Mouse (Mus musculus) heart, postnatal 0 days (tissue): ENCODE data around the gene Nsmf. TPM values are rescaled to one million over a fixed set of nuclear protein-coding genes. Genes with fewer than 3 reads are reported as not detected.

Source experiments
- ATAC-seq: fragments of 200-750 bp; cut with Nextera tagmentation; 2 replicates; pipeline ENCODE4 v1.8.0; 2017; ENCODE audit warnings: low read depth, moderate number of reproducible peaks, moderate library complexity; ENCODE audit not compliant: insufficient read depth
- DNase-seq: peaks from one replicate; pipeline ENCODE4 v3.0.0-alpha.2; 2016; ENCODE audit warnings: low spot score
- H3K27ac ChIP-seq: fragments of 300-500 bp; sonication (generic); 2 replicates; pipeline ENCODE4 v1.5.1; 2014; ENCODE audit warnings: low read depth, mild to moderate bottlenecking
- H3K27me3 ChIP-seq: fragments of 300-500 bp; sonication (generic); 2 replicates; pipeline ENCODE4 v1.6.1; 2014; ENCODE audit warnings: low read length, mixed read lengths; ENCODE audit not compliant: control insufficient read depth, insufficient read depth
- H3K36me3 ChIP-seq: fragments of 300-500 bp; sonication (generic); replicated peaks from 2 replicates; pipeline ENCODE4 v1.6.1; 2014; ENCODE audit warnings: low read length, mixed read lengths; ENCODE audit not compliant: control insufficient read depth, insufficient read depth
- H3K4me1 ChIP-seq: fragments of 300-500 bp; sonication (generic); 2 replicates; pipeline ENCODE4 v1.6.1; 2014; ENCODE audit warnings: antibody characterized with exemption; ENCODE audit not compliant: control insufficient read depth, insufficient read depth
- H3K4me2 ChIP-seq: fragments of 300-500 bp; sonication (generic); 2 replicates; pipeline ENCODE4 v1.6.1; 2014; ENCODE audit warnings: low read depth, mild to moderate bottlenecking, low read length, moderate library complexity
- H3K4me3 ChIP-seq: fragments of 300-500 bp; sonication (generic); 2 replicates; pipeline ENCODE4 v1.5.1; 2014; ENCODE audit warnings: low read depth, low read length
- H3K9ac ChIP-seq: fragments of 300-500 bp; sonication (generic); replicated peaks from 2 replicates; pipeline ENCODE4 v1.6.1; 2014; ENCODE audit warnings: low read depth, low read length, mixed read lengths
- H3K9me3 ChIP-seq: fragments of 300-500 bp; sonication (generic); replicated peaks from 2 replicates; pipeline ENCODE4 v1.6.1; 2016; ENCODE audit warnings: low read length; ENCODE audit not compliant: control insufficient read depth
- CTCF ChIP-seq: IDR thresholded peaks from 2 replicates; pipeline ENCODE4 v1.5.1; 2016; ENCODE audit warnings: antibody characterized with exemption, control low read depth, low read depth
- EP300 ChIP-seq: IDR thresholded peaks from 2 replicates; pipeline ENCODE4 v1.6.1; 2016; ENCODE audit warnings: antibody characterized with exemption, low read depth
- WGBS: fragments of 180-500 bp; shearing (Covaris S2); extraction: QIAGEN DNeasy Blood & Tissue Kit; methylation state at CpG from one replicate; pipeline ENCODE4 v1.1.7; 2014; 5-methylcytosine and 5-hydroxymethylcytosine counted together
- polyA plus RNA-seq: library from polyadenylated mRNA; unstranded; fragments of >200 nt; fragmentation: Nextera tagmentation; extraction: Ambion mirVana; gene quantifications from 2 replicates; pipeline ENCODE4 v1.2.1, GENCODE M21; 2015
- total RNA-seq: library from RNA; depleted of rRNA; stranded (reverse); fragments of >200 nt; gene quantifications from 2 replicates; pipeline ENCODE4 v1.2.3, GENCODE M21; 2014; ENCODE audit warnings: low replicate concordance

Nsmf gene
- total and polyA plus RNA-seq, 2 experiments from 2014 or later = 33.5 to 86.7 TPM

DNA sequence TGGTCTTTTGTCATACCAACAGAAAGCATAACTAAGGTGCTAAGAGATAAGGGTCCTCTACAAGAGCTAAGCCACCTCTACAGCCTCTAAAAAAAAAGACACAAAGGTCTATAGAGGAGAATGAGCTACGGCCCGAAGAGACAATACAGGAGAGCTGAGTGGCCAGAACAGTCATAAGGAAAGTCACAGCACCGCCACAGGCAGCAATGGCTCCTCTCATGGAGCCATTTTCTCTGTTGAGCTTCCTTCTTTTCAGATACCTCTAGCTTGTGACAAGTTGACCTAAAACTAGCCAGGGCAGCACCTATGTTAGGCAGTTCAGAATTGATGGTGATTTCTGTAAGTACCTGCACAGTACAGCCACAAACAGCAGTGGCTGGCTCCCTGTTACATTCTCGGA, 12.4 kb downstream of the Nsmf start:
- H3K4me3 ChIP-seq = no peak overlapping the region
- no peaks in the 10 kb centered on the region for H3K9me3 ChIP-seq
- no peak overlapping the region for H3K4me2 ChIP-seq
- DNase-seq = no peak
- no peaks in the 10 kb centered on the region for H3K4me1 ChIP-seq
- no peaks in the 10 kb centered on the region for H3K27me3 ChIP-seq
- TF ChIP-seq EP300 (no peak), CTCF (no peak)
- H3K27ac ChIP-seq = no peak overlapping the region
- no peak overlapping the region for H3K9ac ChIP-seq
- no peak for ATAC-seq
- 0 out of 2 replicates have a peak, but pooled peaks cover 7% of the 10 kb centered on the region for H3K36me3 ChIP-seq
- 71% methylated on average over 4 of the region's 4 CpGs for WGBS

DNA sequence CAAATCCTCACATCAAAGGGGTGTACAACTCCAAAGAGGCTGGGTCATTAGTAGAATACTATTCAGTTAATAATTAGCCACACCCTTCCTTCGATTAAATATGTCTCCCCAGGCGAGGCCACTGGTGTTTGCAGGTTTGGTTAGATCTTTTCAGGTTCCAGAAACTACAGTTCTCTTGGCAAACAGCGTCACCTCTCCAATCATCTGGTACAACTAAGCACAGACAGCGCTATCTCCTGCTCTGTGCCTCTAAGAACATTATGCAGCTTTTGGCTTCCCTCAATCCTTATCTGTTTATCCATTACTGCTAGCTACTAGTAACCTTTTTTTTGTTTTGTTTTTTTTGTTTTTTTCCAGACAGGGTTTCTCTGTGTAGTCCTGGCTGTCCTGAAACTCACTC, 15.4 kb downstream of the Nsmf start:
- no peak for ATAC-seq
- TF ChIP-seq EP300 = no peak
- TF ChIP-seq CTCF = no peak
- no peaks in the 10 kb centered on the region for H3K9me3 ChIP-seq
- H3K27ac ChIP-seq = no peak overlapping the region
- no peak overlapping the region for H3K9ac ChIP-seq
- DNase-seq = no peak
- WGBS = 67% methylated on average over 4 of the region's 4 CpGs
- no peak overlapping the region for H3K4me3 ChIP-seq
- H3K4me1 ChIP-seq = no peaks in the 10 kb centered on the region
- no peak overlapping the region for H3K4me2 ChIP-seq
- H3K36me3 ChIP-seq = no peaks in the 10 kb centered on the region
- H3K27me3 ChIP-seq = no peaks in the 10 kb centered on the region

GRCm38 (mm10) chr2:25072398-25072797, 18.2 kb downstream of the Nsmf start:
- no peaks in the 10 kb centered on the region for H3K9me3 ChIP-seq
- ATAC-seq = no peak
- no peak overlapping the region for H3K4me2 ChIP-seq
- H3K4me3 ChIP-seq = no peak overlapping the region
- 90% methylated on average over 4 of the region's 4 CpGs for WGBS
- no peak for DNase-seq
- H3K27ac ChIP-seq = no peak overlapping the region
- no peaks in the 10 kb centered on the region for H3K27me3 ChIP-seq
- H3K4me1 ChIP-seq = no peaks in the 10 kb centered on the region
- no peak overlapping the region for H3K9ac ChIP-seq
- TF ChIP-seq CTCF (no peak), EP300 (no peak)
- no peaks in the 10 kb centered on the region for H3K36me3 ChIP-seq

- 62% methylated on average over 4 of the region's 4 CpGs for WGBS
- no peaks in the 10 kb centered on the region for H3K9me3 ChIP-seq
- no peak overlapping the region for H3K4me2 ChIP-seq
- no peak overlapping the region for H3K9ac ChIP-seq
- H3K36me3 ChIP-seq = no peaks in the 10 kb centered on the region
- no peaks in the 10 kb centered on the region for H3K4me1 ChIP-seq
- no peak for ATAC-seq
- H3K27ac ChIP-seq = no peak overlapping the region
- H3K4me3 ChIP-seq = no peak overlapping the region
- DNase-seq = no peak
- H3K27me3 ChIP-seq = no peaks in the 10 kb centered on the region
- no peak for TF ChIP-seq EP300
- no peak for TF ChIP-seq CTCF
These were observed 21.4 kb downstream of the Nsmf start for GRCm38 (mm10) chr2:25075506-25075905.

GRCm38 (mm10) chr2:25078967-25079366, 24.8 kb downstream of the Nsmf start:
- Histone ChIP-seq H3K4me3 (no peak overlapping the region), H3K36me3 (no peaks in the 10 kb centered on the region), H3K4me1 (no peaks in the 10 kb centered on the region), H3K27me3 (no peaks in the 10 kb centered on the region), H3K9me3 (no peaks in the 10 kb centered on the region), H3K27ac (no peak overlapping the region), H3K9ac (no peak overlapping the region), H3K4me2 (no peak overlapping the region)
- DNase-seq (no peak), ATAC-seq (no peak)
- TF ChIP-seq CTCF (no peak), EP300 (no peak)
- WGBS = 50% methylated on average over 1 of the region's 1 CpGs

- Histone ChIP-seq H3K9ac (no peak within 1 kb of the TSS), H3K4me3 (no peak within 1 kb of the TSS), H3K27me3 (no peaks in the 10 kb centered on the region), H3K4me1 (no peaks in the 10 kb centered on the region), H3K36me3 (no peaks in the 10 kb centered on the region), H3K27ac (no peak within 1 kb of the TSS), H3K4me2 (no peak within 1 kb of the TSS), H3K9me3 (no peaks in the 10 kb centered on the region)
- TF ChIP-seq CTCF (no peak), EP300 (no peak)
- 38% methylated on average over 5 of the region's 5 CpGs for WGBS
- ATAC-seq = no peak
- no peak for DNase-seq
These were observed 25.9 kb downstream of the Nsmf start, which contains the start of gene Entpd8 for GRCm38 (mm10) chr2:25080076-25080475. TSS of gene Entpd8 (plus strand) at chr2:25080304.
